Mouse (Mus musculus) ES-E14 (cell line): ENCODE measurements at regions not wholly inside any gene's neighbourhood (a gene's known extent, or its start where the extent isn't known, plus 50 kb on each side); places are given as distances from the start of the nearest gene placed in this dataset.

ENCODE experiments used
- CHD2 ChIP-seq: IDR thresholded peaks from 2 replicates; pipeline ENCODE4 v1.6.1; 2014; ENCODE audit warnings: mild to moderate bottlenecking, low read depth, low read length, inconsistent platforms
- HCFC1 ChIP-seq: IDR thresholded peaks from 2 replicates; pipeline ENCODE4 v1.6.1; 2012; ENCODE audit warnings: low read length, inconsistent platforms, borderline replicate concordance; ENCODE audit not compliant: insufficient read depth
- ZC3H11A ChIP-seq: IDR thresholded peaks from 2 replicates; pipeline ENCODE4 v1.6.1; 2012; ENCODE audit warnings: low read depth, mild to moderate bottlenecking, inconsistent platforms, low read length, borderline replicate concordance
- ZNF384 ChIP-seq: IDR thresholded peaks from 2 replicates; pipeline ENCODE4 v1.6.1; 2012; ENCODE audit warnings: low read depth, low read length, inconsistent platforms

GRCm38 (mm10) chr6:51006074-51006591 is 351.9 kb upstream of the Npvf start:
- TF ChIP-seq HCFC1 (no peak), ZNF384 (no peak), ZC3H11A (no peak), CHD2 (no peak)
